In the genomic region with DNA sequence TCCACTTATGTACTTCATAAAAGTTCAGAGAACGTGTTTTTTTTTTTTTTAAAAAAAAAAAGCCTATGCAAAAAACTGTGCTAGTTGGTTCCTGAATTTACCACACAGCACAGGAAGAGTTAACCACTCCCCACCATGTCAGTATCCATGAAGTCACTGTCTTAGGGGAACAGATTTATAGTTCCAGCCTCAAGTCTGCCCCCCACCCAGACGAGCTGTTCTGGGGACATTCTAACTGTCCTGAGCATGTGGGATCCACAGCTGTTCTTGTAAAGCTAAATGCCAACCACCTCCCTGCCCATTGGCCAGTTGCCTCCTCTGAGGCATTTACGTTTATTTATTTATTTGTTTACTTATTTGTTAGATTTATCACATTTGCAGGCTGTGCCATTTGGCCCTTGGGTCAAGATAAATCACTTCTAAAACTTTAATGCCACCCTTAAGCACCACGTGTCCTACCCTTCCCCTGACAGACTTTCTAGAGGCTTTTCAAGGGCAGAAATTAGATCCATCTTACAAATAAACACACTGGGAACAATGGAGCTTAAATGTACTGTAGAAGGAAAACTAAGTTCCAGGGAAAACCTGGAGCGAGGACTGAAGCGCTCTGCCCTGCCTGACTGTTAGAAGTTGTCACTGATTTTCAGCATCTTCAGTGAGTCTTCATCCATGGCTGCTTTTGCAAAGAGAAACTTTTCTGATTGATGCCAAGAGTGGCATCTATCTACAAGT, we compare ENCODE assay signal across 27 mouse cellular contexts.
DNase-seq lines count a peak whose midpoint lies in the region; ATAC-seq lines count a peak whose summit lies in the region.
"Had no signal": no experiment of that assay in that cellular context is flagged by ENCODE, and none has a peak within 500 bp of the region (broad histone marks: within the 10 kb centered on the region; RNA-seq: fewer than 3 reads in every experiment).

No protein-coding gene starts in this region.

- no peak overlapping the region for H3K27ac ChIP-seq in kidney, embryonic 15.5 days
- H3K27ac ChIP-seq in neural tube, embryonic 13.5 days (replicated peaks) = no peak overlapping the region
- no peak overlapping the region for H3K27ac ChIP-seq in neural tube, embryonic 15.5 days (replicated peaks)
- peak overlapping the region; percentile 13; the same call in 1 of the 2 replicates for H3K27ac ChIP-seq in embryonic facial prominence, embryonic 14.5 days (replicated peaks; ENCODE audit: low read depth, low read length)
- H3K27ac ChIP-seq: forebrain, embryonic 13.5 days; hindbrain, embryonic 13.5 days; limb, embryonic 13.5 days; liver, embryonic 12.5 days had no signal

- 0 out of 2 replicates have a peak, but pooled peaks have one; percentile 46 for ATAC-seq in kidney, embryonic 15.5 days (replicated peaks; ENCODE audit: low FRiP score)
- ATAC-seq in neural tube, embryonic 13.5 days (ENCODE audit: low read depth) = peak; percentile 56; the same call in 1 of the 2 replicates
- ATAC-seq in neural tube, embryonic 15.5 days (ENCODE audit: low FRiP score) = no peak
- 0 out of 2 replicates have a peak, but pooled peaks have one; percentile 30 for ATAC-seq in embryonic facial prominence, embryonic 14.5 days (ENCODE audit: low read depth)
- ATAC-seq: forebrain, embryonic 13.5 days; intestine, postnatal 0 days; liver, embryonic 12.5 days; liver, postnatal 0 days; lung, postnatal 0 days; Patski had no signal

- H3K4me2 ChIP-seq in kidney, embryonic 15.5 days = no peak overlapping the region
- no peak overlapping the region for H3K4me2 ChIP-seq in neural tube, embryonic 13.5 days
- no peak overlapping the region for H3K4me2 ChIP-seq in neural tube, embryonic 15.5 days
- no peak overlapping the region for H3K4me2 ChIP-seq in embryonic facial prominence, embryonic 14.5 days (ENCODE audit: low read depth, low read length)
- H3K4me2 ChIP-seq: forebrain, embryonic 13.5 days; heart, embryonic 11.5 days; hindbrain, embryonic 13.5 days; limb, embryonic 13.5 days; liver, embryonic 12.5 days; midbrain, embryonic 11.5 days had no signal

- H3K4me3 ChIP-seq in kidney, embryonic 15.5 days (replicated peaks) = no peak overlapping the region
- H3K4me3 ChIP-seq in neural tube, embryonic 13.5 days = no peak overlapping the region
- no peak overlapping the region for H3K4me3 ChIP-seq in neural tube, embryonic 15.5 days (replicated peaks)
- no peak overlapping the region for H3K4me3 ChIP-seq in embryonic facial prominence, embryonic 14.5 days (ENCODE audit: low read depth, low read length)
- H3K4me3 ChIP-seq: forebrain, embryonic 13.5 days; hindbrain, embryonic 13.5 days; limb, embryonic 13.5 days; liver, embryonic 12.5 days; myocyte had no signal

- H3K9me3 ChIP-seq in kidney, embryonic 15.5 days (replicated peaks) = no peaks in the 10 kb centered on the region
- no peaks in the 10 kb centered on the region for H3K9me3 ChIP-seq in neural tube, embryonic 13.5 days
- no peaks in the 10 kb centered on the region for H3K9me3 ChIP-seq in neural tube, embryonic 15.5 days (replicated peaks)
- H3K9me3 ChIP-seq in embryonic facial prominence, embryonic 14.5 days (ENCODE audit: control insufficient read depth, low read length) = no peaks in the 10 kb centered on the region
- H3K9me3 ChIP-seq: forebrain, embryonic 13.5 days; hindbrain, embryonic 13.5 days; limb, embryonic 13.5 days; liver, embryonic 12.5 days had no signal

- 21% methylated on average over 6 of the region's 6 CpGs for WGBS in kidney, embryonic 15.5 days
- 37% methylated on average over 6 of the region's 6 CpGs for WGBS in neural tube, embryonic 13.5 days
- WGBS in neural tube, embryonic 15.5 days = 40% methylated on average over 6 of the region's 6 CpGs
- 46% methylated on average over 6 of the region's 6 CpGs for WGBS in embryonic facial prominence, embryonic 14.5 days

- H3K27me3 ChIP-seq in kidney, embryonic 15.5 days = no peaks in the 10 kb centered on the region
- no peaks in the 10 kb centered on the region for H3K27me3 ChIP-seq in neural tube, embryonic 13.5 days
- no peaks in the 10 kb centered on the region for H3K27me3 ChIP-seq in neural tube, embryonic 15.5 days (replicated peaks)
- H3K27me3 ChIP-seq in embryonic facial prominence, embryonic 14.5 days (replicated peaks; ENCODE audit: control insufficient read depth, insufficient read depth, low read length) = no peaks in the 10 kb centered on the region
- H3K27me3 ChIP-seq: forebrain, embryonic 13.5 days; hindbrain, embryonic 13.5 days; Patski had no signal

- peak; percentile 45 to 69 for DNase-seq in cerebellum, postnatal 10 days
- no peak for DNase-seq in cerebellum, postnatal 4 days (ENCODE audit: low spot score in 2 of 2)
- DNase-seq in kidney, adult 18-20 months = no peak
- DNase-seq in embryonic facial prominence, embryonic 14.5 days (ENCODE audit: low spot score) = no peak
- no peak for DNase-seq in lung, adult 18-20 months
- DNase-seq: adrenal gland, postnatal 10 days; cerebellum, adult 11 months; cerebellum, adult 9-11 months; gastrocnemius, postnatal 14 days; heart, postnatal 36 days; layer of hippocampus, adult 9-11 months; liver, postnatal 0 days; right cerebral cortex, postnatal 25 days; thymus, postnatal 14 days had no signal

- H3K36me3 ChIP-seq in kidney, embryonic 15.5 days = no peaks in the 10 kb centered on the region
- H3K36me3 ChIP-seq in neural tube, embryonic 13.5 days = no peaks in the 10 kb centered on the region
- H3K36me3 ChIP-seq in neural tube, embryonic 15.5 days = no peaks in the 10 kb centered on the region
- H3K36me3 ChIP-seq in embryonic facial prominence, embryonic 14.5 days (ENCODE audit: control insufficient read depth, insufficient read depth, low read length) = no peaks in the 10 kb centered on the region
- H3K36me3 ChIP-seq: hindbrain, embryonic 13.5 days; limb, embryonic 13.5 days; liver, embryonic 12.5 days had no signal

- H3K9ac ChIP-seq in kidney, embryonic 15.5 days = no peak overlapping the region
- H3K9ac ChIP-seq in neural tube, embryonic 13.5 days = no peak overlapping the region
- no peak overlapping the region for H3K9ac ChIP-seq in neural tube, embryonic 15.5 days (replicated peaks)
- no peak overlapping the region for H3K9ac ChIP-seq in embryonic facial prominence, embryonic 14.5 days (ENCODE audit: low read depth, low read length)
- H3K9ac ChIP-seq: forebrain, embryonic 13.5 days; hindbrain, embryonic 13.5 days; limb, embryonic 13.5 days; liver, embryonic 12.5 days; liver, postnatal 0 days had no signal

- 0 out of 2 replicates have a peak, but pooled peaks cover 9% of the 10 kb centered on the region for H3K4me1 ChIP-seq in kidney, embryonic 15.5 days
- peaks cover 11% of the 10 kb centered on the region for H3K4me1 ChIP-seq in neural tube, embryonic 13.5 days (replicated peaks)
- H3K4me1 ChIP-seq in neural tube, embryonic 15.5 days = 0 out of 2 replicates have a peak, but pooled peaks cover 6% of the 10 kb centered on the region
- H3K4me1 ChIP-seq in embryonic facial prominence, embryonic 14.5 days (ENCODE audit: control insufficient read depth, insufficient read depth, low read length) = peaks cover 12% of the 10 kb centered on the region

Comparison
In these comparisons a context has a peak if more than half of its experiments do, and no peak if none do; other contexts are left out.
1. DNase-seq: peak in cerebellum, postnatal 10 days (2 of 2); none in cerebellum, postnatal 4 days (0 of 2), kidney, adult 18-20 months (single experiment), embryonic facial prominence, embryonic 14.5 days (single experiment) and lung, adult 18-20 months (0 of 2).